Mouse (Mus musculus): Measurements from ENCODE around the gene Ssh3.
A peak's percentile ranks its signal among the peaks of the same experiment; 100 is the strongest.

Gene Ssh3

GRCm38 (mm10) chr19:4268566-4269361 is at the start of gene Ssh3:
TSS of gene Ssh3 (minus strand) at chr19:4269180.
- DNase-seq: peak; percentile 93

GRCm38 (mm10) chr19:4317181-4317580 is 48.2 kb upstream of the Ssh3 start:
- DNase-seq: no peak

DNA sequence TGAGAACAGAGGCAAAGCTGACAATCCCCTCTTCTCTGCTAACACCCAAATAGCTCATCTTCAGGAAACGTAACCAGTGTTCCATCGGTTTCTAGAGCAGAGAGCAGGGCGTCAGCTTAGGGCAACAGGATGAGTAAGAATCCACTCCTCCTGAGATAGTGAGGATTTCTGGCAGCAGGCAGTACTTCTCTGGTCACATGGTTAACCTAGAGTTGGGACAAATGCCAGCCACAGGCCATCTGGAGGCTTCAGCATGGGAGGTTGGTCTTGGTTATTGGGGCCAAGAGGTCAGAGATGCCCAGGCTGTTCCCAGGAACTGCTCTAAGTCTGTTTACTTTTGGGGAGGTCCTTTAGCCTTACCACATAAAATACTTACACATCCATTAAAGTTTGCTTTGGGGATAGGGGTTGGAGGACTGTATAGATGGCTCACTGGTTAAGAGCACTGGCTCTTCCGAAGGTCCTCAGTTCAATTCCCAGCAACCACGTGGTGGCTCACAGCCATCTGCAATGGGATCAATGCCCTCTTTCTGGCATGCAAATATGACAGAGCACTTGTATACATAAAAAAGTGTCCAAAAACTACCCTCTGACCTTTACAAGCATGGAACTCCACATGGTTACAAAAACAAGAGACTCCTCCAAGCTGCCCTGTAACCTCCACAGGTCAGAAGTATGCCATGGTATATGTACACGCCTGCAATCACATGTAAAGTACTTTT is 46.4 kb upstream of the Ssh3 start:
- DNase-seq: peak; percentile 59

- peak; percentile 77 for DNase-seq
Observed at GRCm38 (mm10) chr19:4309776-4310185, 40.8 kb upstream of the Ssh3 start.

GRCm38 (mm10) chr19:4309302-4309701 is 40.3 kb upstream of the Ssh3 start:
- DNase-seq: no peak

GRCm38 (mm10) chr19:4306190-4306577 is 37.2 kb upstream of the Ssh3 start, which contains the start of gene Grk2:
TSS of gene Grk2 (minus strand) at chr19:4306222.
- peak; percentile 78 for DNase-seq

GRCm38 (mm10) chr19:4305491-4306189 is 36.7 kb upstream of the Ssh3 start:
- DNase-seq: peak; percentile 48

DNA sequence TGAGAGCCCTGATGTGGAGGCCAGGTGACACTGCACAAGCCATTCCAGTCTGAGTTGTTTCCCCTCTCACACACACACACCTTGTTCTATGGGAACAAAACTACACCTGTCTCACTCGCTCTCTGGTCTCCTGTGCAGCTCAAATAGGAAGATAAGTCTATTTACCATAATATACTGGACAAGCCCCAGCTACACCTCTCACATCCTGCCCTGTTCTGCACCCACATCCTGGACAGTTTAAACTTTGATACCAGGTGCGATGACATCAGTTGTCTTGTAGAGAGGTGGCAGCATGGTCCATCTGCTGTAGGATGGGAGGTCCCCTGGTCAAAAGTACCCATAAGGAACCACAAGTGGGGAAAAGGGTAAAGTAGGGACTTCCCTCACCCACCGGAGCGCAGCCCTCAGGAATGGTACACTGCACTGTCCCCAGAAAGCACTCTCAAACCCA is 35.9 kb upstream of the Ssh3 start:
- DNase-seq: no peak

DNA sequence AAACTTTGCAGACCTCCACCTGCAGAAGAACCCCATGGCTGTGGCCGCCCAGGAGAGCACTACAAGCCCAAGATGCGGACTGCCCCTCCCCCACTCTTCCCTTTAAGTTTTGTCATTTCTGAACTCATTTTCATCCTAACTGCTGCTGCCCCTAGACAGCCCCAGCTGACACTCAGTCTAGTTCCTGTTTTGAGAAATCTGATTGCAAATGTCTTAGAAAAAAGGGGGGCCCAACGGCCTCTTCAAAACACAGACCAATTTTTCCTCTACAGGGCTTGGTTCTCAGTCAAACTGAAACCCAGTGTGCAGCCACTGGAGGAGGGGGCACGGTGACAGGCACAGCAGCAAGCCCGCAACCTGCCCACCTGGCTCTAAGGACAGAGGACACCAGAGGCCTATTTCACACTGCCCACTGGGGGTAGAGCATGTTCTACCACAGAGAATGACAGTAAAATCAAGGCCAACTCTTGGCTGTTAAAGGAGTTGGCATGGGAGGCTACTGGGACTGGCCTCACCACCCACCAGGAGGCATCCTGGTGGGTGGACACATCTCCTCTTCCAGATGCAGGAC is 35.4 kb upstream of the Ssh3 start:
- DNase-seq: no peak

DNA sequence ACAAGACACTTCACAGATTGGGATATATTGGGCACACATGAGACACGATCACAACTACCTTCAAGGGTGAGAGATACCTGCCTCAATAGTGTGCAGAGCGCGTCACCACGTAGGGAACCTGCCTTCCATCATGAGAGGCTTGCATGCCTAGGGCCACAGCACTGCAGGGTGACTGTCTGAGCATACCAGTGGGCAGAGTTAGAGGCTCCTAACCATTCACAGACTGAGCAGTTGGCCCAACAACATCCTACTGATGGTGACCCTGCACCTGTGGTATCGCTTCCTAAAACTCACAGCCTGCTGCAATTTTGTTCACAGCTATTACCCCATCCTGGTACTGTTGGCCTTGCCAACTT is 34.6 kb upstream of the Ssh3 start:
- no peak for DNase-seq

- DNase-seq: no peak
Observed at GRCm38 (mm10) chr19:4302936-4303639, 34.1 kb upstream of the Ssh3 start.

- DNase-seq: peak; percentile 44
Observed at GRCm38 (mm10) chr19:4301735-4302651, 33.0 kb upstream of the Ssh3 start.

DNA sequence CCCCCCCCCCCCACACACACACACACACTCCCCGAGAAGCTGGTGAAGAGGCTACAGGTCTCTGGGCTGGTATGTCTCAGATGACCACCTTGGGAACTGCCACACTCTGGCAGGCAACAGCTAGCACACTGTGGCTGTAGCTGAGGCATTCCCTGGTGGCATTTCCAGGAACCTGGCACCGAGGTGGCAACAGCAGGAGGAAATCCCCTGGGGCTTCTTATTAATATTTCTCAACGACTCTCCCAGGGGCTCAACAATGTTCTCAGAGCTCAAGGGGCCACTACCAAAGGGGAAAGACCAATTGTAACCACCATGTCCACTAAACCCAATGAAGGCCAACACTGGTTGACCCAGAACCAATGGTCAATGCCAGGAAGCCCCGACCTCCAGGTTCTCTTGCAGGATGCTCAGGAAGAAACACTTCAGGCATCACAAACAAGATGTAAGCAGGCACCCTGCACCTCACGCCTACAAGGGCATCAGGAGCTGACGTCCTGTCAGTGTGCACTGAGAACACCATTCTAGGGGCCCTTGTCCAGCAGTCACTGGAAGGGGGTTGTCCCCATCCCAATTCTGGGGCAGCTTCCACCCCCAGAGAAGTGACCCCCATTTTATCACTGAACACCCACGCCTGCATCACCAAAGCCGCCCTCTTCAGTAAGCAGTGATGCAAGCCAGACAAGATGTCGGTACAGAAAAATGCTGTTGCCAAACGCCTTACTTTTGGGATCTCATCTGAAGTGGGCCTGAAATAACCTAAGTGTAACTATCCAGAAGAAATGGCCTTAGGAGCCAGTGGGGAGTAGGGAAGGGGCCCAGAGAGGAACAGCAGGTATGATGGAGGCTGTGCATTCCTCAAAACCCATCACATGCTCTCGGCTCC is 32.1 kb upstream of the Ssh3 start:
- DNase-seq: no peak

GRCm38 (mm10) chr19:4300271-4300704 is 31.3 kb upstream of the Ssh3 start:
- DNase-seq: peak; percentile 37

DNA sequence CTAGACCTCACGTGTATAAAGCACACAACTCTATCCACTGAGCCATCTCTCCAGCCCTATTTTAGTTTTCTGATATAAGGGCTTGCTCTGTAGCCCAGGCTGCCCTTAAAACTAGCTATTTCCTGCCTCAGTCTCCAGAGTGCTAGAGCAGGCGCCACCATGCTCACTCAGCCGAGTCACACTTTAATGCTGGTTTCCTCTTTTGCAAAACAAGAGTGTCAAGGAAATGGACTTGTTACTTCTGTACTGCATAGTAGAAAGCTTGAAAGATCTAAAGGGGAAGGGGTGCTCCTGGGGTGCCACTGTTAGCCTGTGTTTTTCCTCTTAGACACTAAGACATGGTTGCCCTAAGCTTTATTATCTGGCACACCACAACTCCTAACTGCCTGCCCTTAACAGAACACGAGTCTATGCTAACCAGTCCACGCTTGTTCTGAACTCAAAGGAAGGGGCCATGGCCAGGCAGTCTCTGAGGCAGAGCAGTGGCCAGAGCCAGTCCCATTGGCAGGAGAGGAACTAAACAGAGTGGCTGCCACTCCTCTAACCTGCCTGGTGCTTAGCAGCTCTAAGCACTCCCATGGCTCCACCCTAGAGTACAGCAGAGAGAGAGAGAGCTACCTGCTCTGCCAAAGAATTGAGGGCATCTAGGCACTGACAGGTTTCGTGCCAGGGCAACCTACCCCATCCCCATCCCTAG is 30.7 kb upstream of the Ssh3 start:
- DNase-seq: no peak

- no peak for DNase-seq
Observed at GRCm38 (mm10) chr19:4299126-4299525, 30.1 kb upstream of the Ssh3 start.

DNA sequence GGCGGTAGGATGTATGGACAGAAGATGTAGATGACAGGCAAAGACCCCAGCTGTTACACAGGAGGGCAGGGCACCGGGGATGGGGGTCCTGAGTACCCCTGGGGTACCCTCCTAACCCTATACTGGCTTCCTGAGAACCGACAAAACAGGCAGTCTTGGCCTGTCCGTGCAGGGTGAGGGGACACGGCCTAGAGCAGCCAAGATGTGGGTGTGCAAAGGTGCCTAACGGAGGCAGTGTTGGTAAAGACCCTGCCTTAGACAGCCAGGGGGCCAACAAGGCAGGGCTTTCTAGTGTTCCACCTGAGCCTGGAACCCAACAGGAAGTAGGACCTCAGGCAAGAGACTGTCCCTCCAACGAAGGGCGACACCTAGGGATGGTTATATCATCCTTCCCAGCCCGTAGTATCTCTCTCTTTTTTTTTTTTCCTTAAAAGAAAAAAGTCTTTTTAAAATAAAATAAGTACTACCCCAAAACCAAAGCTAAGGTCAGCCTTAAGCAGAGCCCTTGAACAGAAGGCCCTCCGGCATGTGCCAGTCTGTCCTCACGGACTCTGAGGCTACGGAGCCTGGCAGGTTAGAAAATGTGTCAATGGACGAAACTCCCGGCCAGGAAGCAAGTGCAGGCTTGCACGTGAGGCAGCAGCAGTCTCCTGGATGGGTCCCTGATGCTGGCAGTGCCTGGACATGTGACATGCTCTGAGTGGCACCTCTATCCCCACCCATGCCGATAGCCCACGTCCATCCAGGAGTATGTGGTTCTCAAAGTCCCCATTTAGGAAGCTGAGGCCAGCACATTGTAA is 29.5 kb upstream of the Ssh3 start:
- DNase-seq: no peak

DNA sequence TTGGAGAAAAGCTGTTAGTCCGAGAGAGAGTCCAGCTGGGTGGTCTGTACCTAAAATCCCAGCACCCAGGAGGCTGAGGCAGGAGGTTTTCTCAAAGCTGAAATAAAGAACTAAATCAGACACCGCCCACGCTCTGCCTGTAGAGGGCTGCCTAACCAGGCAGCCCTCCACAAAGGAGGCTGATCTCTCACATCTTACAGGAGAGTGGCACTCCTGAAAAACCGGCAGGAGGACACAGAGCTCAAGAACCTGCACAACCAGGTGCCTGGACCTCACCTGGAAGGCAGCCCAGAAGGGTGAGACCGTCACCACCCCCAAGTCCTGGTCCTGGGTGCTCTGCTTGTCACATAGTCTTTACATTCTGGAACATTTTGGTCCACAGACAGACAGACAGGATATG is 28.9 kb upstream of the Ssh3 start:
- DNase-seq: no peak

DNA sequence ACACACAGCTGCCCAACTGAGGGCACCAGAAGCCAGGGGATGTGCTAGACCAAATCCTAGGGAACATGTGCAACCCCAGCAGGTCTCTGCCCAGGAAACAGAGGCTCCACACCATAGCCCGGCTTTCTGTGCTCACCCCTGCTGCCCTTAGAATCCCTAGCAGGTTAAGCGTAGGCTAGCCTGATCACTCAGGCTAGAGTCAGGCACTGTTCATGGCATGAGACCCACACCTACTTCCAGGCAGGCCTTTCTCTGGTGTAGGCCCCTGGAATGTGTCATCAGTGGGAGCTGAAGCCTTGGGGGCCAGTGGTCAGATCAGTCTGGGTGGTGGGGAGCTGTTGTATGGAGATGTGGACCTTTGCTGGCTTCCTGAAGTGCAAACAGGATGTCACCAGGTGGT is 27.6 kb upstream of the Ssh3 start:
- DNase-seq: no peak
